Mouse (Mus musculus): ENCODE data around the gene Clpb.

The Clpb gene

DNA sequence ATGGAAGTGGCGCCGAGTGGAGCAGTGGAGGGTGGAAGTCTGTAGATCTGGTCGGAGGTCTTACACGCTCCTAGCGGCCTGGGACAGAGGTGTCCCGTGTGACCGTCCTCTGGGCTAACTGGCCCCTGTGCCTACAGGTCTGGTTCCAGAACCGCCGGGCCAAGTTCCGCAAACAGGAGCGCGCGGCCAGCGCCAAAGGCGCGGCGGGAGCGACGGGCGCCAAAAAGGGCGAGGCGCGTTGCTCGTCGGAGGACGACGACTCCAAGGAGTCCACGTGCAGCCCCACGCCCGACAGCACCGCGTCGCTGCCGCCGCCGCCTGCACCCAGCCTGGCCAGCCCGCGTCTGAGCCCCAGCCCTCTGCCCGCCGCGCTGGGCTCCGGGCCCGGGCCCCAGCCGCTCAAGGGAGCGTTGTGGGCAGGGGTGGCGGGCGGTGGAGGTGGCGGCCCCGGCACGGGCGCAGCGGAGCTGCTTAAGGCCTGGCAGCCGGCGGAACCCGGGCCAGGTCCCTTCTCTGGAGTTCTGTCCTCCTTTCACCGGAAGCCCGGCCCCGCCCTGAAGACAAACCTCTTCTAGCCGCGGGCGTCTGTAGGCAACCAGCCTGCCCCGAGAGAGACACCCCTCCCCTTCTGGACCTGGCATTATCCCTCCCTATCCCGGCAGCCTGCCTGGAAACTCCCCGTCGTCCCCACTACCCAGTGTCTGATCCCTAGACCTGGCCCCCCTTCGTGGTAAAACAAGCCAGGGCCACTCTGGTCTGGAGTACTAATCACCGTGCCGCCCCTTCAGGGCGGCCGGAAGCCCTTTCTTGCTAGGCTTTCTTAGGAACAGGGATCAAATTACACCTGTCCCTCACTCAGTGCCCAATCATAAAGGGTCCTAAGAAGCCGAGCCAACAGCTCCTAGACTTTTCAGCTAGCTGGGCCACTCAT lies 158.4 kb downstream of the Clpb start:
- no peak for DNase-seq (ENCODE audit: low read depth)

DNA sequence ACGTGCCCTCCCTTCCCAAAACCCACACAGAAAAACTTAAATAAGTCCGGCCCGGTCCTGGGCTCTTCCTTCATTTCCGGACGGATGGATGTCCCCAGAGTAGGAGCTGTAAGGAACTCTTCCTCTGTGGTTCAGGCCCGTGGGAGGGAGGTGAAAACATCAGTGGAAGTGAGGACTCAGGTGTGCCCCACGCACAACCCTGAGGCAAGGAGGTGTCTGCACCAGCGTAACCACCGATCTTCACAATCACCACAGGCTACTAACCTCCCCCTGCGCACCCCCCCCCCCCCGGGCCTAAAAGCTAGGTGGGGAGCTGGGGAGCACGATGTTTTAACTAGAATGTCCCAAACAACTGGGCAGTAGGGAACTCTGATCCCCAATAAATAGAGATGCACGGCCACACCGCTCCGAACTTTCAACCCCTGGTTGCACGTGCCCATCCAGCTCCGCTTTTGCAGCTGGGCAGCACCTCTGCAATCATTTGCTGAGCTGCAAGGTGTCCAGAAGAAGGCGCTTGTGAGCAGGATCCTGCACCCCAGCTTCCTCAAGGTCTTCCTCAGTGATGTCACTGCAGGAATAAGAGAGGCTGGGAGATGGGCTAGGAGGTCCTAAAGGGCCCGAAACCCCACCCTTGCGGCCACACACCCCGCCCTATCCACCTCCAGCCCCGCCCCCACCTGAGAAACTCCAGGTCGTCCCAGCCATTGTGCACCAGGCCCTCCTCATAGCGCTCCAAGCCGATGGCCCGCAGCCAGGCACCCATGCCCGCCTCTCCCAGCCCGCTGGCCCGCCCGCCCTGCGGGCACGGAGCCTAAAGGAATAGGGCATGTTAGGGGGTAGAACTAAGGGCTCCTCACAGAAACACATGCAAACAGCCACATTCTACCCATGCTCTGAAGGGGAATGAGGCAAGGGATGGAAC lies 159.7 kb downstream of the Clpb start:
- DNase-seq (ENCODE audit: low read depth) = no peak

- DNase-seq (ENCODE audit: low read depth) = no peak
Observed at GRCm38 (mm10) chr7:101823758-101824630, 160.6 kb downstream of the Clpb start.

GRCm38 (mm10) chr7:101830373-101830772 lies 166.9 kb downstream of the Clpb start:
- DNase-seq (ENCODE audit: low read depth) = no peak

DNA sequence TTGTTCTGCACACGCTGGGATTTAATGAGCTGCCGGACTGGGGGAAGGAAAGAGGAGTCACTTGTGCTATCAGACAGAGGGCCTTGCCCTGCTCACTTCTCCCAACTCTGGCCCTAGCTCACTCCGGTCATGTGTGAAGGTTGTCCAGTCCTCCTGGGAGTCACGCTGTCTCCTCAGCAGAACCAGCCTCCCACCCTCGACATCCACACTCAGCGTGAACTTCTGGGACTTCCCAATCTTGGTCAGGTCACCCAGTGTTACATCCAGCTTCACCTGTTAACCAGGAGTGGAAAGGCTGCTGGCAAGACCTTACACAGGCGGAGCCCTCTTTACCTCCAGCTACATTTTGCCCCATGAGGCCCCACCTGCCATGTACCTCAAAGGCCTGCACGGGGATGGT lies 168.0 kb downstream of the Clpb start:
- DNase-seq (ENCODE audit: low read depth) = no peak

- DNase-seq (ENCODE audit: low read depth) = no peak
Observed at GRCm38 (mm10) chr7:101832372-101832771, 168.9 kb downstream of the Clpb start.

DNA sequence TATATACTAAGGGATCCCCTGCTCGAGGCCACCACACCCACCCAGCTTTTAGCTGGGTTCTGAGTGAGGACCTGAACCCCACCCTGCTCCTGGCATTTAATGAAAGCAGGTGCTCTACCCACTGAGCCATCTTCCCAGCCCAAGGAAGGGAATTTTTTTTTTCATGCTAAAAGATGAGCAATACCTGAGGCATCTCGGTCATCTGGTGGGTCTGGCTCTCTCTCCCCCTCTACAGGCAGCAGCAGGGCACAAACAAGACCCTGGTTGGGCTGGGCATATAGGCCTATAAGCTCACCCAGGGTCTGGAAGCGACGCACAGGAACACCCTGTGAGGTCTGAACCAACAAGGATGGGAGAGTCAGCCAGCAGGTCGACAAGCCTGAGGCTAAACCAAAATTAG lies 169.9 kb downstream of the Clpb start:
- DNase-seq (ENCODE audit: low read depth) = no peak

- no peak for DNase-seq (ENCODE audit: low read depth)
Observed at GRCm38 (mm10) chr7:101833916-101834584, 170.6 kb downstream of the Clpb start.

- no peak for DNase-seq (ENCODE audit: low read depth)
Observed at GRCm38 (mm10) chr7:101834903-101835302, 171.5 kb downstream of the Clpb start.

DNA sequence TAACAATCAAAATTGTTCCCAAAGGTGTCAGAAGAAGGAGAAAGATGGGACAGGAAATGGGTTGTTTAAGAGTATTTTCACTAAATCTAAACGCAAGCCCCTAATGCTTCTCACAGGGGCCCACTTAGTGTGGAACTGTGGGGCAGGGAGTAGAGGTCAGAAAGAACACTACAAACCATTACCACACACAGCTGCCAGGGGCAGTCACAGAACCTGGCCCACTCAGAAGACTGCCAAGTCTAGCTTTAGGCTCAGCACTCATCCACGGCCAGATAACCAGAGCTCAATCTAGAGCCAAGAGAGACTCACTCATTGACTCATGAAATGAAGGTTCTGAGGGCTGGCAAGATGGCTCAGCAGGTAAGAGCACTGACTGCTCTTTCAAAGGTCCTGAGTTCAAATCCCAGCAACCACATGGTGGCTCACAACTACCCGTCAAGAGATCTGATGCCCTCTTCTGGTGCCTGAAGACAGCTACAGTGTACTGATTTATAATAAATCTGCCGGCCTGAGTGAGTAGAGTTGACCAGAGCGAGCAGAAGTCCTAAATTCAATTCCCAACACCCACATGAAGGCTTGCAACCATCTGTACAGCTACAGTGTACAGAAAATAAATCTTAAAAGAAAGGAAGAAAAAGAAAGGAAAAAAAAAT lies 172.2 kb downstream of the Clpb start:
- DNase-seq (ENCODE audit: low read depth) = no peak

- DNase-seq (ENCODE audit: low read depth) = peak; percentile 17
Observed at GRCm38 (mm10) chr7:101836271-101837153, 173.1 kb downstream of the Clpb start.

DNA sequence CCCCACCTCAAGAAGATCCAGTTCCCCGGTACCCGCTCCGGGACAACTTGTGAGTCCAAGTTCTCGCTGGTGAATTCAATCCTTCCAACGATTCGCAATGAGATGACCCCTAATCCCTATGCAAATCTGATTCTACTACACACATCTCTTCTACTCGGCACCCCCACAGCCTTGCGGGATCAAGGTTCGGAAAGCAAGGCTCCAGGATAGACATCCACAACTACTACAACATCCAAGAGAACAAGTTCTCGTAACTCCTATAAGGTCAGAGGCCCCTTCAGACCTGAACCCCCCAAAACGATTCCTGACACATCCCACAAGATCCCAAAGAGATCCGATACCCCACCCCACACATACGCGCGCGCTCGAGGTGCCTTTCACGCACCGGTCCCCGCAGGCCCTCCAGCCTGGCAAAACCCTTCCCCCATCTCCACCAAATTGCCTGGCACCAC lies 173.7 kb downstream of the Clpb start:
- no peak for DNase-seq (ENCODE audit: low read depth)

DNA sequence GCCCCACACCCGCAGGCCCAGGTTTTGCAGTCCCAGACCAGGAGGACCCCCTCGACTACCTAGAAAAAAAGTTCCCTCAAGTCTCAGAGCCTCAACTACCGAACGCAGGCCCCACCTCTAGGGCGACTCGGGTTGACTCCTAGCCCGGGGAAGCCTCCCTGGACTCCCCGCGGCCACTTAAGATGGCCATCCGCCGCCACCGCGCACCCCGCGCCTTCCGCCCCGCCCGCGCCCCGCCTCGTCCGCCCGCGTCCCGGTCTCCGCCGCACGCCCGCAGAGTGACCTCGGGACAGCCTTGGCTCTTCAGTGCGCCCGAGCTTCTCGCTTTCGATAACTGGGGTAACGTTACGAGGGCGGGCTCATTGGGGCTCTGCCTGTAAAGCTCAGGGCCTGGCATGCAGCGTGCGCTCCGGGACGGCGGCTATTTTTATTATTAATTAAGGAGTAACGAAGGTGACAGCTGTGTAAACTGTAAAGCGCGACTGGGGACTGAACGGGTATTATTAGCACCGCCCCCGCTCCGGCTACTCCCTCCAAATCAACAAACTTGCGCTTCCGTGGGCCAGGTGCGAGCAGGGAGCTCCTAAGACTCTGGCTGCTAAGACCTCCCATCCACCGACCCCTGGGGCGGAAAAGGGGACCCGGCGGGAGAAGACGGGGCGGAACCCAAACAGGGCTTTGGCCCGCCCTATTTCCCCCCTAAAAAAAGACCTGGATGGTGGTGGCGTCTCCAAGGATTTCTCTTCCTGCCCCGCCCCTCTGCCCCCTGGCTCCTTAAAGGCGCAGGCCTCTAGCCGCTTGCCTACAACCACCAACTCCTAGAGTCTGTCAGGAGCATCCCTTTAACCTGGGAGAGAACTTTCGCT lies 174.4 kb downstream of the Clpb start, which contains the start of gene Inppl1:
TSS of gene Inppl1 (minus strand) at position 624 of the 866 bp plus-strand sequence.
- DNase-seq (ENCODE audit: low read depth) = peak; percentile 51

DNA sequence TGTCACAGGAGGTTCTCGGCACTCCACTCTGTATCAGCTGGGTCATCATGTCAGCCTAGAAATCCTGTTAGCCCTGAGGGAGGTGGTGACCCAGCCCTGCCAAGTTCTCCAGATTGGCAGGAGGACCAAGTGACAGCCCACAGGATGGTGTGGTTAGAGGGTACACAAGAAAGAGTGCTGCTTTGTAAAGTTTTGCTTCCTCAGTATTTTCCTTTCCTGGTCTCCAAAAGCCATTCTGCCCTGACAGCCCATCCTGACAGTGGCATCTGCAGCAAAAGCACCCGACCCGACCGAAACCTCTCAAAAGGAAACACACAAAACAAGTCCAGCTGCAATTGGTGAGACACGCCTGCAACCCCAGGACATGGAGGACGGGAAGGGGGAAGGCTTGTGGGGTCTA lies 180.8 kb downstream of the Clpb start:
- no peak for DNase-seq (ENCODE audit: low read depth)
